In genomic region chr2:105667626-105667950, GRCm38 (mm10) we compare ENCODE assay signal across 11 mouse cellular contexts. TPM values are rescaled to one million over a fixed set of nuclear protein-coding genes. Genes with fewer than 3 reads are reported as not detected.
DNase-seq lines count a peak whose midpoint lies in the region; ATAC-seq lines count a peak whose summit lies in the region.
"Had no signal": no experiment of that assay in that cellular context is flagged by ENCODE, and none has a peak within 500 bp of the region (broad histone marks: within the 10 kb centered on the region; RNA-seq: fewer than 3 reads in every experiment).

No protein-coding gene starts in this region.

- ATAC-seq in hindbrain, embryonic 15.5 days (ENCODE audit: low FRiP score, low read depth) = no peak
- no peak for ATAC-seq in hindbrain, embryonic 14.5 days (ENCODE audit: low FRiP score)
- 0 out of 2 replicates have a peak, but pooled peaks have one; percentile 34 for ATAC-seq in embryonic facial prominence, embryonic 15.5 days (ENCODE audit: insufficient number of reproducible peaks, low FRiP score, low TSS enrichment, low read depth)
- ATAC-seq in midbrain, embryonic 13.5 days = no peak

- no peak overlapping the region for H3K27ac ChIP-seq in hindbrain, embryonic 15.5 days (replicated peaks)
- no peak overlapping the region for H3K27ac ChIP-seq in hindbrain, embryonic 14.5 days
- no peak overlapping the region for H3K27ac ChIP-seq in embryonic facial prominence, embryonic 15.5 days (replicated peaks)
- no peak overlapping the region for H3K27ac ChIP-seq in midbrain, embryonic 13.5 days
- H3K27ac ChIP-seq: layer of hippocampus, adult 2 months; macrophage had no signal

- H3K9me3 ChIP-seq in hindbrain, embryonic 15.5 days = no peaks in the 10 kb centered on the region
- no peaks in the 10 kb centered on the region for H3K9me3 ChIP-seq in hindbrain, embryonic 14.5 days (ENCODE audit: control insufficient read depth, low read length)
- H3K9me3 ChIP-seq in embryonic facial prominence, embryonic 15.5 days (replicated peaks) = no peaks in the 10 kb centered on the region
- no peaks in the 10 kb centered on the region for H3K9me3 ChIP-seq in midbrain, embryonic 13.5 days

- H3K4me1 ChIP-seq in hindbrain, embryonic 15.5 days (replicated peaks) = peaks cover 11% of the 10 kb centered on the region; the same call in 1 of the 2 replicates
- H3K4me1 ChIP-seq in hindbrain, embryonic 14.5 days (replicated peaks; ENCODE audit: control insufficient read depth, insufficient read depth, low read length) = 0 out of 2 replicates have a peak, but pooled peaks cover 3% of the 10 kb centered on the region
- H3K4me1 ChIP-seq in embryonic facial prominence, embryonic 15.5 days = peaks cover 32% of the 10 kb centered on the region
- H3K4me1 ChIP-seq in midbrain, embryonic 13.5 days (replicated peaks) = peaks cover 30% of the 10 kb centered on the region

- no peaks in the 10 kb centered on the region for H3K36me3 ChIP-seq in hindbrain, embryonic 15.5 days
- H3K36me3 ChIP-seq in hindbrain, embryonic 14.5 days (replicated peaks; ENCODE audit: control insufficient read depth, insufficient read depth) = no peaks in the 10 kb centered on the region
- H3K36me3 ChIP-seq in embryonic facial prominence, embryonic 15.5 days = no peaks in the 10 kb centered on the region
- H3K36me3 ChIP-seq in midbrain, embryonic 13.5 days = no peaks in the 10 kb centered on the region

- 5% methylated on average over 11 of the region's 11 CpGs for WGBS in hindbrain, embryonic 15.5 days
- WGBS in hindbrain, embryonic 14.5 days = under 1% methylated on average over 11 of the region's 11 CpGs
- WGBS in embryonic facial prominence, embryonic 15.5 days = under 1% methylated on average over 11 of the region's 11 CpGs
- WGBS in midbrain, embryonic 13.5 days = 0% methylated on average over 11 of the region's 11 CpGs

- intact Hi-C loops in heart, postnatal 14 days (cut with DNase I) = no loop called here

- no peak overlapping the region for H3K9ac ChIP-seq in hindbrain, embryonic 15.5 days
- H3K9ac ChIP-seq in hindbrain, embryonic 14.5 days = no peak overlapping the region
- H3K9ac ChIP-seq in embryonic facial prominence, embryonic 15.5 days = no peak overlapping the region
- no peak overlapping the region for H3K9ac ChIP-seq in midbrain, embryonic 13.5 days (replicated peaks)

- H3K4me3 ChIP-seq in hindbrain, embryonic 15.5 days = no peak overlapping the region
- H3K4me3 ChIP-seq in hindbrain, embryonic 14.5 days (replicated peaks; ENCODE audit: low read length) = no peak overlapping the region
- H3K4me3 ChIP-seq in embryonic facial prominence, embryonic 15.5 days (replicated peaks) = 0 out of 2 replicates have a peak overlapping the region, but pooled peaks have one; percentile 4
- 0 out of 2 replicates have a peak overlapping the region, but pooled peaks have one; percentile 6 for H3K4me3 ChIP-seq in midbrain, embryonic 13.5 days (replicated peaks)
- H3K4me3 ChIP-seq: erythroblast, embryonic 14.5 days; layer of hippocampus, adult 2 months had no signal

- DNase-seq in hindbrain, embryonic 14.5 days (ENCODE audit: low spot score) = no peak
- peak; percentile 62 for DNase-seq in ZHBTc4 (ENCODE audit: low read depth, low spot score)
- DNase-seq in heart, postnatal 14 days = no peak
- DNase-seq in thymus, postnatal 25 days = no peak
- DNase-seq in layer of hippocampus, postnatal 14 days (ENCODE audit: low spot score in 2 of 2) = no peak

- peaks cover 83% of the 10 kb centered on the region for H3K27me3 ChIP-seq in hindbrain, embryonic 15.5 days
- peaks cover 99% of the 10 kb centered on the region for H3K27me3 ChIP-seq in hindbrain, embryonic 14.5 days (ENCODE audit: control insufficient read depth, insufficient read depth, low read length)
- peaks cover 99% of the 10 kb centered on the region for H3K27me3 ChIP-seq in embryonic facial prominence, embryonic 15.5 days
- peaks cover 100% of the 10 kb centered on the region for H3K27me3 ChIP-seq in midbrain, embryonic 13.5 days

- H3K4me2 ChIP-seq in hindbrain, embryonic 15.5 days = peak overlapping the region; percentile 60; the same call in 1 of the 2 replicates
- H3K4me2 ChIP-seq in hindbrain, embryonic 14.5 days (replicated peaks) = no peak overlapping the region
- 0 out of 2 replicates have a peak overlapping the region, but pooled peaks have one; percentile 12 for H3K4me2 ChIP-seq in embryonic facial prominence, embryonic 15.5 days (replicated peaks)
- no peak overlapping the region for H3K4me2 ChIP-seq in midbrain, embryonic 13.5 days (replicated peaks)

RNA-seq across cellular contexts. Expression of gene Pax6, which starts 1.1 kb away (rescaled TPM):
- 32.6 and 42.3 TPM in 2 replicates for polyA plus RNA-seq in hindbrain, embryonic 15.5 days (2015; fragmentation: Nextera tagmentation; extraction: Ambion mirVana)
- polyA plus RNA-seq in hindbrain, embryonic 14.5 days (2014; fragmentation: Nextera tagmentation; extraction: Ambion mirVana) = 26.9 and 28.1 TPM in 2 replicates
- 2.2 and 2.7 TPM in 2 replicates for polyA plus RNA-seq in embryonic facial prominence, embryonic 15.5 days (2015; fragmentation: Nextera tagmentation; extraction: Ambion mirVana)
- polyA plus RNA-seq in midbrain, embryonic 13.5 days (2015; fragmentation: Nextera tagmentation; extraction: Ambion mirVana) = 39.9 and 40.9 TPM in 2 replicates
- total RNA-seq in heart, postnatal 14 days (2021) = not detected
- 10 to 100 TPM; 11.1 to 11.2 TPM for total RNA-seq in layer of hippocampus, postnatal 14 days (2021)
- polyA plus RNA-seq: macrophage had no signal

Comparison
In these comparisons a context has a peak if more than half of its experiments do, and no peak if none do; other contexts are left out.
1. H3K4me2 ChIP-seq: peak in hindbrain, embryonic 15.5 days (single experiment) and embryonic facial prominence, embryonic 15.5 days (single experiment); none in hindbrain, embryonic 14.5 days (single experiment) and midbrain, embryonic 13.5 days (single experiment).
2. H3K4me3 ChIP-seq: peak in embryonic facial prominence, embryonic 15.5 days (single experiment) and midbrain, embryonic 13.5 days (single experiment); none in hindbrain, embryonic 15.5 days (single experiment) and hindbrain, embryonic 14.5 days (single experiment).